Mouse (Mus musculus): Measurements from ENCODE around the gene Gypa.

DNA sequence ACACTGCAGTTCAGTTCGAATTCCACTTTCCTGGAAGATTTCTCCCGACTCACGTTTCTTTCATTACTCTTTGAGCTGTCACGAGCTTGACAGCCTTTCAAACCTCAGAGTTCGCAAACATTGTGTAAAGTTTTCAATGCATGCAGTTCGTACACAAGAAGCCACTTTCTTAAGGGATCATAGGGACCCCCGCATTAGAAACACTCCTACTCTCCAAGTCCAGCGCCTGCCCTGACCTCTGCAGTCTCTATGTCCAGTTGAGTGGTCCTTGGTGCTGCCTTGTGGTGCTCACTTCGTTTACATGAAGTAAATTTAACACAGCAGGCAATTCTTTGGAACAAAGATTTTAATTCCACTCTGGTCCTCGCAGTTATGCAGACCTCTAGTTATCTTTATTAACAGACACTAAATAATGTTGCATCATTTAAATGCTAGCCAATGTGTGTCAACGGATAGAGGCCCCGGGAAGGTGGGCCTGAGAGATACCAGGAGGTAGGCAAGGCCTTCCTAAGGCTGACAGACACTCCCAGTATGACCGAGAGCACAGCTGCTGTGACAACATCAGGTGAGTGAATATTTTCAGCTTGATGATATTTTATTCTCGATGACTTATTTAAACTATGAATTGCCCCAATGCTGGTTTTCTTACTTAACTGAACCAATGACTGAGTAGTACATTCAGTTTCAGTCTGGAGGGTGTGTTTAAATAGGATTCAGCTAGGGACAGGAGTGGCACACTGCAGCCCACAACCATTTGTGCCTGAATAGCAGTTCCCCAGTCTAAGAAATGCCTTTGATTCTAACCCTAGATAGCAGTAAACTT is at the start of gene Gypa:
- no peak for TF ChIP-seq CTCF (IDR thresholded peaks at IDR 0.05; ENCODE audit: extremely low read depth, insufficient read depth, insufficient read length, insufficient replicate concordance)
- no peak for TF ChIP-seq POLR2A (IDR thresholded peaks at IDR 0.05; ENCODE audit: low read depth, low read length)

All from spleen, adult 2 months (tissue).